Mouse (Mus musculus) liver, embryonic 11.5 days (tissue): ENCODE results near the gene Slc28a2. TPM values are rescaled to one million over a fixed set of nuclear protein-coding genes. Genes with fewer than 3 reads are reported as not detected.
"Not testable (repeated sequence)": the region's sequence is repeated elsewhere in the genome, so short reads cannot be mapped to it uniquely, and the experiment has no call there.

ENCODE experiments used
- ATAC-seq: fragments of 200-750 bp; cut with Nextera tagmentation; replicated peaks from 2 replicates; pipeline ENCODE4 v1.8.0; 2017; ENCODE audit warnings: moderate number of reproducible peaks, mild to moderate bottlenecking, moderate TSS enrichment, moderate library complexity; ENCODE audit not compliant: low FRiP score
- DNase-seq: peaks from one replicate; pipeline ENCODE4 v3.0.0-alpha.2; 2017; ENCODE audit warnings: low spot score
- H3K27ac ChIP-seq: fragments of 300-500 bp; sonication (generic); 2 replicates; pipeline ENCODE4 v1.5.1; 2014; ENCODE audit warnings: mild to moderate bottlenecking, low read depth, low read length, control low read depth
- H3K27me3 ChIP-seq: fragments of 300-500 bp; sonication (generic); replicated peaks from 2 replicates; pipeline ENCODE4 v1.6.1; 2014; ENCODE audit warnings: low read length, mixed read lengths; ENCODE audit not compliant: control insufficient read depth, insufficient read depth
- H3K36me3 ChIP-seq: fragments of 300-500 bp; sonication (generic); 2 replicates; pipeline ENCODE4 v1.6.1; 2014; ENCODE audit warnings: mild to moderate bottlenecking, low read length, moderate library complexity, mixed read lengths; ENCODE audit not compliant: control insufficient read depth, insufficient read depth
- H3K4me1 ChIP-seq: fragments of 300-500 bp; sonication (generic); replicated peaks from 2 replicates; pipeline ENCODE4 v1.6.1; 2014; ENCODE audit warnings: low read length, mixed read lengths; ENCODE audit not compliant: control insufficient read depth, insufficient read depth
- H3K4me2 ChIP-seq: fragments of 300-500 bp; sonication (generic); 2 replicates; pipeline ENCODE4 v1.6.1; 2014; ENCODE audit warnings: mild to moderate bottlenecking, control low read depth, moderate library complexity
- H3K4me3 ChIP-seq: fragments of 300-500 bp; sonication (generic); 2 replicates; pipeline ENCODE4 v1.5.1; 2014; ENCODE audit warnings: low read depth, low read length, control low read depth
- H3K9ac ChIP-seq: fragments of 300-500 bp; sonication (generic); 2 replicates; pipeline ENCODE4 v1.6.1; 2014; ENCODE audit warnings: low read depth, low read length, control low read depth
- H3K9me3 ChIP-seq: fragments of 300-500 bp; sonication (generic); 2 replicates; pipeline ENCODE4 v1.6.1; 2016; ENCODE audit warnings: low read length, inconsistent platforms, mixed read lengths; ENCODE audit not compliant: control insufficient read depth
- WGBS: fragments of 180-500 bp; shearing (Covaris S2); extraction: QIAGEN DNeasy Blood & Tissue Kit; methylation state at CpG from one replicate; pipeline ENCODE4 v1.1.7; 2014; 5-methylcytosine and 5-hydroxymethylcytosine counted together
- polyA plus RNA-seq: library from polyadenylated mRNA; unstranded; fragments of >200 nt; fragmentation: Nextera tagmentation; extraction: Ambion mirVana; gene quantifications from 2 replicates; pipeline ENCODE4 v1.2.1, GENCODE M21; 2014

The Slc28a2 gene
- 0.29 and 0.35 TPM in 2 replicates for polyA plus RNA-seq

DNA sequence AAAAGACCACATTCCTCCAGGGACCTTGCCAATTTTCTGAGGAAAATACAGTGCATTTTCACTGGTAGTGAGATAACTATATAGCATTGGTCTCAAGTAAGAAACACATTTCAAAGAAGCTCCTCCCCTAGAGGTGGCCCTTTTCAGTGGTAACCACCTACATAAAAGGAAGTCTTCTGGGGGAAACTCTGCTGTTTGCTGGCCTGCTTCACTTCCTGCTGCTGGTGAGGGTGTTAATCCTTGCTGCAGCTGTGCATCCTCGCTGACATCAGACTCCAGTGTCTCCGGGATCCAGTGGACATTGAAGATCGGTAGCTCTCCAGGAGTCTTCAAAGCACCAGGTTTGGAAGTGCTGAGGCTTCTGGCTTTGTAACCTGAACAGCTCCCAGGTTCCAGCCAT is at the start of gene Slc28a2:
Slc28a2 (plus strand) TSS at position 278 of the 400 bp plus-strand sequence.
- 20% methylated on average over 3 of the region's 3 CpGs for WGBS
- H3K27me3 ChIP-seq, H3K9me3 ChIP-seq, DNase-seq, ATAC-seq, H3K4me2 ChIP-seq, H3K4me1 ChIP-seq, H3K27ac ChIP-seq, H3K4me3 ChIP-seq, H3K9ac ChIP-seq, H3K36me3 ChIP-seq: not testable (repeated sequence)

DNA sequence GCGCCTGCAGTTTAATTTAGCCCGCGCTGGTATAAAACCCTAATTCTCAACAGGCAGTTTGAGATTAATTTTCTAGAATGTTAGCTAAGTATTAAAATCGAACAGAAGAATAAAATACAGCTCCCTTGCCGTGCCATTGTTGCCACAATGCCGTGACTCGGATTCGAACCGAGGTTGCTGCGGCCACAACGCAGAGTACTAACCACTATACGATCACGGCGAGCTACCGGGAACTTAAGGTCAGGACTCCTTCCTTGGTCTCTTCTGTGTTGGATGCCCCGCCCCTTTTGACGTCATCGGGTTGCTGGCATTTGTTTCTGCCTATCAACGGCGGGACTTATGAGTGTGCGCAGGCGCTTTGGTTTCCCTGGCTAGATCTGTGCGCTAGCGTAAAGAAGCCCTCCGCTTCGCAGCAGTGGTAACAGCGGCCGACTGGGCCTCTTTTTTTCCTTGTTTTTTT is 49.0 kb upstream of the Slc28a2 start:
- Histone ChIP-seq H3K9me3 (no peaks in the 10 kb centered on the region), H3K9ac (peak overlapping the region; percentile 48), H3K36me3 (no peaks in the 10 kb centered on the region), H3K27ac (peak overlapping the region; percentile 10; the same call in 1 of the 2 replicates), H3K4me1 (no peaks in the 10 kb centered on the region), H3K4me3 (peak overlapping the region; percentile 53), H3K27me3 (no peaks in the 10 kb centered on the region; the same call in 1 of the 2 replicates), H3K4me2 (peak overlapping the region; percentile 68)
- WGBS, result under 1% methylated on average over 28 of the region's 28 CpGs
- peak; percentile 86 for ATAC-seq
- peak; percentile 98 for DNase-seq

DNA sequence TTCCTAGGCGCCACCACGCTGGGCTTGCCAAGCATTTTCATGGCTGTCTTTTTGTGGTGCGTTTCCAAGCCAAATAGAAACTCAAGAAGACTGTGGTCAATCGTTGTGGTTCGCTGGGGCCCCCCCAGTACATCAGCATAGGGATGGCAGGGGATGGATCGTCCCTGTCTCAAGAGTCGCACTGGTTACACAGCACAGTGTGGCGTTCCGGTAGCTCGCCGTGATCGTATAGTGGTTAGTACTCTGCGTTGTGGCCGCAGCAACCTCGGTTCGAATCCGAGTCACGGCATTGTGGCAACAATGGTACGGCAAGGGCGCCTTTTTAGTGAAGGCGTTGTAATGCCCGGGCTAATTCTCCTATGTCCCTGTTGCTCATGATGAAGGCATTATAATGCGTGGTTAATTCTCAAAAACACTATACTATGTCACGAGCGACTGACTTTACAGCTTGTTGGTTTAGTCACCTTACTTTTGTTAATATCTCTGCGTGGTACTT is 48.5 kb upstream of the Slc28a2 start:
- Histone ChIP-seq H3K36me3 (no peaks in the 10 kb centered on the region), H3K27me3 (no peaks in the 10 kb centered on the region; the same call in 1 of the 2 replicates)
- WGBS, result under 1% methylated on average over 26 of the region's 26 CpGs

DNA sequence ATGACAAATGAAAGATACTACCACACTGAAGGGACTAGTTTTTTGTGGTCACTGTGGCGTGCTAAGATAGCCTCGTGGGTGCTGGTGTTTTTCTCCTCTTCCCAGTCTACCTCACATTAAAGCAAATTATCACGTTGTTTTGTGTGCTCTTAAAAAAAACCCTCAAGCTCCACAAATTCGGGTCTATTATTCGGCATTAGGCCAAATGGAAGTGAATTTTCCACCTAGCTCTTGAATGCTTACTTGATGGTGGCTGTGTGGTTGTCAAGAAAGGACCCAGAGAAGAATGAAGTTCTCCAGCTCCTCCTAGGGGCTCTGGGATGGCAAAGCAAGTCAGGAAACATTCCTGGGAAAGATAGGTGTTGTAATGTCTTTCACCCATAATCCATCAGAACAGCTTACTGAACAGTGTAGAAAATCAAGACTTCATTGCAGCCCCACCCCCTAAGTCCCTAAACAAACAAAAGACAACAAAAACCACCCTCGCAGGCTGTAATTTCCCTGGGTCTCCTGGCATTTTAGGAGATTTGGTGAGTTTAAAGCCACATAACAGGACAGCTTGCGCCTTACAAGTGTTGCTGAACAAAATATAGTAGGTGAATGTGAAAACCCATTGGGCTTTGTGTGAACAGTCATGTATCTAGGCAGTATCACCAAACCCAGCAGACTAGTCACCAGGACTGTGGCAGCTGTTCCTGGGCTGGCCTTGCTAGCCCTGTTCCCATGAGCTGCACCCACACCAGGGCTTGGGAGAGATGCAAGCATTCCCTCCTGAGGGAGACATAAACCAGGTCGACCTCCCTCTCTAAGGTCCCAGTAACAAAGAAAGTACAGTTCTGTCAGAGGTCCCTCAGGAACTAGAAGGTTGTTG is 47.6 kb upstream of the Slc28a2 start:
- H3K4me1 ChIP-seq, result no peaks in the 10 kb centered on the region
- peak overlapping the region; percentile 30; the same call in 1 of the 2 replicates for H3K9ac ChIP-seq
- DNase-seq (no peak), ATAC-seq (no peak)
- peak overlapping the region; percentile 64 for H3K4me2 ChIP-seq
- H3K9me3 ChIP-seq, result no peaks in the 10 kb centered on the region
- no peak overlapping the region for H3K27ac ChIP-seq
- no peaks in the 10 kb centered on the region; the same call in 1 of the 2 replicates for H3K27me3 ChIP-seq
- WGBS, result 16% methylated on average over 8 of the region's 8 CpGs
- no peaks in the 10 kb centered on the region for H3K36me3 ChIP-seq
- peak overlapping the region; percentile 53 for H3K4me3 ChIP-seq

More for the DNA sequence above, 48.5 kb upstream of the Slc28a2 start:
- peak overlapping the region; percentile 53 for H3K4me3 ChIP-seq
- no peaks in the 10 kb centered on the region for H3K4me1 ChIP-seq
- H3K9me3 ChIP-seq, result no peaks in the 10 kb centered on the region
- ATAC-seq (peak; percentile 88), DNase-seq (peak; percentile 84)
- H3K9ac ChIP-seq, result peak overlapping the region; percentile 48
- peak overlapping the region; percentile 10 for H3K27ac ChIP-seq
- H3K4me2 ChIP-seq, result peak overlapping the region; percentile 64

DNA sequence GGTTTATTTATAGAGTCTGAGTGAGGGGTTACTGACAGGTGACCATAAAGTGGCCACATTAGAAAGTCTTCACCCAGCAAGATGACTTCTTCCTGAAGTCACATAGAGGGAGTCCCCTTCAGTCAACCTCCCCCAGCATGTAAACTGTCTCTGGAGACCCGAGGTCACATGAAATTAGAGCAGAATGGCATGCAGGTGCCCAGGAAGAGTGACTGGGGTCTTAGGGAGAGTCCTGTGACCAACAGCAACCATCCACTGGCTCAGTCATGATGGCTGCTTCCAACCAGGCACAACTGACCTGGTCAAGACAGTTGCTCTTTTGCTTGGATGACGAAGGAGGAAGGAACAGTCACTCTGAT is 47.0 kb upstream of the Slc28a2 start:
- DNase-seq (no peak), ATAC-seq (no peak)
- H3K27ac ChIP-seq, result no peak overlapping the region
- no peaks in the 10 kb centered on the region for H3K36me3 ChIP-seq
- no peak overlapping the region for H3K9ac ChIP-seq
- no peaks in the 10 kb centered on the region; the same call in 1 of the 2 replicates for H3K27me3 ChIP-seq
- no peak overlapping the region for H3K4me2 ChIP-seq
- H3K4me3 ChIP-seq, result no peak overlapping the region
- 38% methylated on average over 2 of the region's 2 CpGs for WGBS
- no peaks in the 10 kb centered on the region for H3K9me3 ChIP-seq
- no peaks in the 10 kb centered on the region for H3K4me1 ChIP-seq

DNA sequence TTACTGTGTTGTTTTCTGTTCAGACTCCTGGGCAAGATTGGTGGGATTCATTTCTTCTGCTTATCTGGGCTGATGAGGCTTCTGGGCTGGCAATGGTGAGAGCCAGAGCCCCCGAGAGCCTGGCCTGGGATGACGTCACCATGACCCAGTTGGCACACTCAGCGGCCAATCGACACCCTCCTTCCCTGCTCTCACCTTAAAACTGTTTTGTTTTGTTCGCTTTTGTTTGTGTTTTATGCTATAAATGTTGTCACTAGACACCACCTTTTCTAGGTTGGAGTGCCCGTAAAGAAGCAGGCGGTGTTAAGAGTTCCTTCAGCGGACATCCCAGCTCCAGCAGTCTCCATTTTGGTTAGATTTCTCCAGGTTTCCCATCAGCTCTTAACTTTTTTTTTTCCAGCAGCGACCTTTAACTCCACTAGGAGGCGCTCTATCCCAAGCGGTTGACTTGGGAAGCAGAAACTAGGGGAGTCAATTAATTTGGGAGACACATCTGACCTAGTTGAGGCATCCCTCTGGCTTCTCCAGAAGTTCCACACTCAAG is 45.4 kb upstream of the Slc28a2 start:
- WGBS, result 15% methylated on average over 11 of the region's 11 CpGs

DNA sequence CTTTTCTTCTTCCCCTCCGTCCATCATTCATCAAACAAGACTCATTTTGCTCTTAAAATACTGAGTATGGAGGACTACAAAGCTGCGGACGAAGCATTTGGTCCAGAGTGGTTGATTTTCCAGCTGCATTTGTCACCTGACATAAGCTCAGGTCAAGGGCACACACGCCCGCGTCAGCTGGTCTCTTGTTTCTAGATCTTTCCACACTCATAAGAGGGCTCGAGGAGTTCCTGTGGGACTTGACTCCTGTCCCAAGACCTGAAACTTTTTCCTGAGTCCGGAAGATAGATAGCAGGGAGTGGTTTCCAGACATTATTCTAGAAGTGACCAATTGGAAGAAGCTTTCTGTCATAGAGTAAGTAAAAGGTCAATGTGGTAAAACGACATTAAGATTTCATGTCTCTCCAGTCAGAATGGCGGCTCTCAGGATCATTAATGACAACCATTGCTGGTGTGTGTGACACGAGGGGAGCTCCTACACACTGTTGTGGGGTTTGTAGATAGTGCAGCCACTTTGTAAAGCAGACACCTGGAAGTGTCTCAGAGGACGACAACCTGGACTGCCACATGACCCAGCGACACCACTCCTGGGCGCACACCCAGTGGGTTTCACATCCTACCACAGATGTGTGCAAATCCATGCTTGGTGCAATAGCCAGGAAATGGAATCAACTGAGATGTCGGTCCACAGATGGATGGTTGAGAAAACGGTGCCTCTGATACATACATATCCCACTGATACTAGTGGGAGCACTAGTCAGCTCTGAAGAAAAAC is 44.8 kb upstream of the Slc28a2 start:
- Histone ChIP-seq H3K27ac (no peak overlapping the region), H3K36me3 (no peaks in the 10 kb centered on the region), H3K27me3 (no peaks in the 10 kb centered on the region; the same call in 1 of the 2 replicates), H3K4me2 (no peak overlapping the region), H3K4me1 (no peaks in the 10 kb centered on the region), H3K4me3 (no peak overlapping the region), H3K9ac (no peak overlapping the region), H3K9me3 (no peaks in the 10 kb centered on the region)
- no peak for ATAC-seq
- no peak for DNase-seq
- WGBS, result 66% methylated on average over 16 of the region's 16 CpGs

More for the DNA sequence above, 45.4 kb upstream of the Slc28a2 start:
- no peak overlapping the region for H3K27ac ChIP-seq
- H3K27me3 ChIP-seq, result no peaks in the 10 kb centered on the region; the same call in 1 of the 2 replicates
- H3K36me3 ChIP-seq, result no peaks in the 10 kb centered on the region
- H3K9ac ChIP-seq, result no peak overlapping the region
- peak overlapping the region; percentile 33 for H3K4me3 ChIP-seq
- no peaks in the 10 kb centered on the region for H3K4me1 ChIP-seq
- peak; percentile 53 for DNase-seq
- ATAC-seq, result no peak
- no peaks in the 10 kb centered on the region for H3K9me3 ChIP-seq
- H3K4me2 ChIP-seq, result peak overlapping the region; percentile 62

DNA sequence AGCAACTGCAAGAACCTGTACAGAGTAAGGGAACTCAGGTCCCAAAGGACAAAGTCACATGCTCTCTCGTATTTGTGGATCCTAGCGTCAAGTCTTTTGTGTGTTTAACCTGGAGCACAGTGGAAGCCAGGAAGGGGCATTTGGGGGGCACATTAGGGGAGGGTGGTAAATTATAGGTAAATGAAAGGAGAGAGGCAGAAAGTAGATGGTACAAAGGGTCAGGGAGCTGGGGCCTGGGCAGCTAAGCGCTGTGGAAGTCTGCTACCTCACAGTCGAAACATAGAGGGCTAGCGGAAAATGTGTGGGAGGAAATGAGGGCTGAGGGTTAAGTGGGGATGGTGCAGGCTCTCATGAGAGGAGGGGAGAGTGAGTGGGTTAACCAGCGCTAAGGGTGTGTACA is 44.2 kb upstream of the Slc28a2 start:
- Histone ChIP-seq H3K9me3 (no peaks in the 10 kb centered on the region), H3K36me3 (no peaks in the 10 kb centered on the region), H3K27ac (no peak overlapping the region), H3K4me2 (no peak overlapping the region), H3K4me3 (no peak overlapping the region), H3K4me1 (no peaks in the 10 kb centered on the region), H3K9ac (no peak overlapping the region), H3K27me3 (no peaks in the 10 kb centered on the region; the same call in 1 of the 2 replicates)
- no peak for ATAC-seq
- no peak for DNase-seq
- WGBS, result 78% methylated on average over 6 of the region's 6 CpGs
